Mouse (Mus musculus): ENCODE measurements around the gene Bcl2l15. TPM values are rescaled to one million over a fixed set of nuclear protein-coding genes. Genes with fewer than 3 reads are reported as not detected.

The Bcl2l15 gene
- polyA plus RNA-seq, 1 experiment from 2014 or later: 0.44 TPM

Other genes with a start within 250 kb of the Bcl2l15 start
- gene Atg4a-ps, start 186.5 kb upstream of the Bcl2l15 start, polyA plus RNA-seq (2015; fragmentation: Nextera tagmentation; extraction: Ambion mirVana): 0.17 and 0.18 TPM in 2 replicates
- gene Olfml3, start 94.6 kb upstream of the Bcl2l15 start, polyA plus RNA-seq (2015; fragmentation: Nextera tagmentation; extraction: Ambion mirVana): 2.9 and 3.0 TPM in 2 replicates
- gene Gm10964, start 93.2 kb upstream of the Bcl2l15 start, polyA plus RNA-seq (2015; fragmentation: Nextera tagmentation; extraction: Ambion mirVana): not detected in 2 replicates
- gene Hipk1, start 41.0 kb upstream of the Bcl2l15 start, polyA plus RNA-seq (2015; fragmentation: Nextera tagmentation; extraction: Ambion mirVana): 13.0 and 14.5 TPM in 2 replicates
- 31.0 and 32.7 TPM in 2 replicates for gene Dclre1b, start 23.2 kb upstream of the Bcl2l15 start, polyA plus RNA-seq (2015; fragmentation: Nextera tagmentation; extraction: Ambion mirVana)
- gene Ap4b1, start 23.1 kb upstream of the Bcl2l15 start, polyA plus RNA-seq (2015; fragmentation: Nextera tagmentation; extraction: Ambion mirVana): 23.2 and 25.0 TPM in 2 replicates
- gene Gm43064, start 23.0 kb upstream of the Bcl2l15 start, polyA plus RNA-seq (2015; fragmentation: Nextera tagmentation; extraction: Ambion mirVana): not detected in 2 replicates
- gene Ptpn22, start 27.2 kb downstream of the Bcl2l15 start, polyA plus RNA-seq (2015; fragmentation: Nextera tagmentation; extraction: Ambion mirVana): 0.14 and 0.37 TPM in 2 replicates
- 18.9 and 20.5 TPM in 2 replicates for gene Rsbn1, start 81.5 kb downstream of the Bcl2l15 start, polyA plus RNA-seq (2015; fragmentation: Nextera tagmentation; extraction: Ambion mirVana)
- gene Phtf1, start 135.5 kb downstream of the Bcl2l15 start, polyA plus RNA-seq (2015; fragmentation: Nextera tagmentation; extraction: Ambion mirVana): 31.5 and 31.7 TPM in 2 replicates

All from forebrain, embryonic 13.5 days (tissue).